Comparison of ENCODE assay signal across 23 mouse cellular contexts in the genomic region with DNA sequence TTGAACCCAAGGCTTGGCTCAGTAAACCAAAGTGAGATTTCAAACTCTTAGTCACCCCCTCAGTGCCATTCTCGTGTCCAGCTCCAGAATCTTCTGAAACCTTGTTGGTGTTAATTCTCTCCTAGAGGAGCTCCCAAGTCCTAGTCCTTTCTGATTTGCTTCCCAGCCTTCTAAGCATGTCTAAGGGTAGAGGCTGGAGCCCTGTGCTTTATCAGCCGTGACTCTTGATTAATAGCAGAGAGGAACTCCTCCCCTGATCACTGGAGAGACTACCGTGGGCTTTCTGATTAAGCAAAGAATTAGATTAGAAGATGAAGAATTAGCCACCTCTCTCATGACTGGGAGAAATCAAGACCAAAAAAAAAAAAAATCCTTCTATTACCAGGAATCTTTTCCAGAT.
A peak's percentile ranks its signal among the peaks of the same experiment; 100 is the strongest.
DNase-seq lines count a peak whose midpoint lies in the region; ATAC-seq and TF ChIP-seq lines count a peak whose summit lies in the region.
"Had no signal": no experiment of that assay in that cellular context is flagged by ENCODE, and none has a peak within 500 bp of the region (broad histone marks: within the 10 kb centered on the region; RNA-seq: fewer than 3 reads in every experiment).

No protein-coding gene starts in this region.

- WGBS in heart, embryonic 10.5 days: 50% methylated on average over 3 of the region's 3 CpGs
- 22% methylated on average over 3 of the region's 3 CpGs for WGBS in kidney, embryonic 15.5 days
- 33% methylated on average over 3 of the region's 3 CpGs for WGBS in kidney, postnatal 0 days

- H3K9me3 ChIP-seq in heart, embryonic 10.5 days: no peaks in the 10 kb centered on the region
- no peaks in the 10 kb centered on the region for H3K9me3 ChIP-seq in kidney, embryonic 15.5 days (replicated peaks)
- H3K9me3 ChIP-seq in kidney, postnatal 0 days (replicated peaks; ENCODE audit: low read length): no peaks in the 10 kb centered on the region
- H3K9me3 ChIP-seq: embryonic facial prominence, embryonic 10.5 days; embryonic facial prominence, embryonic 12.5 days; forebrain, embryonic 13.5 days; forebrain, embryonic 15.5 days had no signal

- no peak overlapping the region for H3K9ac ChIP-seq in kidney, embryonic 15.5 days
- no peak overlapping the region for H3K9ac ChIP-seq in kidney, postnatal 0 days (ENCODE audit: low read depth, low read length)
- H3K9ac ChIP-seq: embryonic facial prominence, embryonic 12.5 days; forebrain, embryonic 13.5 days; forebrain, embryonic 15.5 days had no signal

- TF ChIP-seq CTCF in kidney, postnatal 0 days (IDR thresholded peaks at IDR 0.05; ENCODE audit: low read depth): no peak

- H3K4me2 ChIP-seq in kidney, embryonic 15.5 days: no peak overlapping the region
- no peak overlapping the region for H3K4me2 ChIP-seq in kidney, postnatal 0 days (ENCODE audit: low read length)
- H3K4me2 ChIP-seq: embryonic facial prominence, embryonic 12.5 days; forebrain, embryonic 13.5 days; forebrain, embryonic 15.5 days had no signal

- no peaks in the 10 kb centered on the region for H3K36me3 ChIP-seq in heart, embryonic 10.5 days
- H3K36me3 ChIP-seq in kidney, embryonic 15.5 days: no peaks in the 10 kb centered on the region
- H3K36me3 ChIP-seq in kidney, postnatal 0 days (ENCODE audit: insufficient read depth, low read length): no peaks in the 10 kb centered on the region
- H3K36me3 ChIP-seq: embryonic facial prominence, embryonic 10.5 days; embryonic facial prominence, embryonic 12.5 days; forebrain, embryonic 15.5 days; G1E had no signal

- no peak overlapping the region for H3K27ac ChIP-seq in heart, embryonic 10.5 days
- H3K27ac ChIP-seq in kidney, embryonic 15.5 days: no peak overlapping the region
- H3K27ac ChIP-seq in kidney, postnatal 0 days: no peak overlapping the region
- H3K27ac ChIP-seq: embryonic facial prominence, embryonic 10.5 days; embryonic facial prominence, embryonic 12.5 days; forebrain, embryonic 13.5 days; forebrain, embryonic 15.5 days had no signal

- peaks cover 14% of the 10 kb centered on the region for H3K4me1 ChIP-seq in heart, embryonic 10.5 days
- H3K4me1 ChIP-seq in kidney, embryonic 15.5 days: peaks cover 20% of the 10 kb centered on the region
- peaks cover 12% of the 10 kb centered on the region; the same call in 1 of the 2 replicates for H3K4me1 ChIP-seq in kidney, postnatal 0 days (replicated peaks; ENCODE audit: insufficient read depth, low read length)
- H3K4me1 ChIP-seq: embryonic facial prominence, embryonic 12.5 days; forebrain, embryonic 13.5 days; forebrain, embryonic 15.5 days had no signal

- no peaks in the 10 kb centered on the region for H3K27me3 ChIP-seq in heart, embryonic 10.5 days (ENCODE audit: insufficient read depth, poor library complexity, severe bottlenecking)
- H3K27me3 ChIP-seq in kidney, embryonic 15.5 days: no peaks in the 10 kb centered on the region
- H3K27me3 ChIP-seq in kidney, postnatal 0 days (ENCODE audit: insufficient read depth, low read length): no peaks in the 10 kb centered on the region
- H3K27me3 ChIP-seq: CH12.LX; embryonic facial prominence, embryonic 12.5 days; forebrain, embryonic 13.5 days; forebrain, embryonic 15.5 days; Patski had no signal

- no peak overlapping the region for H3K4me3 ChIP-seq in heart, embryonic 10.5 days
- no peak overlapping the region for H3K4me3 ChIP-seq in kidney, embryonic 15.5 days (replicated peaks)
- H3K4me3 ChIP-seq in kidney, postnatal 0 days (replicated peaks; ENCODE audit: low read depth, low read length): no peak overlapping the region
- H3K4me3 ChIP-seq: embryonic facial prominence, embryonic 10.5 days; embryonic facial prominence, embryonic 12.5 days; forebrain, embryonic 13.5 days; forebrain, embryonic 15.5 days had no signal

- peak; percentile 77; the same call in 1 of the 2 replicates for ATAC-seq in kidney, embryonic 15.5 days (replicated peaks; ENCODE audit: low FRiP score)
- ATAC-seq in kidney, postnatal 0 days (replicated peaks; ENCODE audit: low FRiP score, low read depth): no peak
- ATAC-seq: activated CD4-positive, CD25-positive, alpha-beta regulatory T cell, adult 4 months; CD4-positive, CD25-positive, alpha-beta regulatory T cell, adult 4 months; forebrain, embryonic 13.5 days; forebrain, embryonic 15.5 days; Patski had no signal

- peak; percentile 12 for DNase-seq in heart, adult 11 months
- DNase-seq in heart, embryonic 10.5 days (ENCODE audit: low spot score): no peak
- no peak for DNase-seq in kidney, adult 8-10 months
- peak; percentile 69 for DNase-seq in kidney, postnatal 0 days (ENCODE audit: low spot score)
- DNase-seq in kidney, postnatal 25 days: no peak
- DNase-seq: adrenal gland, adult 8-10 months; adrenal gland, postnatal 14 days; adrenal gland, postnatal 36 days; B cell, adult 2 months; cerebellum, adult 11-12 months; cerebellum, adult 2 months; cerebellum, adult 9-10 months; cerebellum, postnatal 25 days had no signal

Comparison
In these comparisons a context has a peak if more than half of its experiments do, and no peak if none do; other contexts are left out.
1. DNase-seq: peak in heart, adult 11 months (single experiment) and kidney, postnatal 0 days (single experiment); none in heart, embryonic 10.5 days (single experiment), kidney, adult 8-10 months (0 of 2) and kidney, postnatal 25 days (0 of 2).